Mouse (Mus musculus): ENCODE results near the gene Slc2a9.

DNA sequence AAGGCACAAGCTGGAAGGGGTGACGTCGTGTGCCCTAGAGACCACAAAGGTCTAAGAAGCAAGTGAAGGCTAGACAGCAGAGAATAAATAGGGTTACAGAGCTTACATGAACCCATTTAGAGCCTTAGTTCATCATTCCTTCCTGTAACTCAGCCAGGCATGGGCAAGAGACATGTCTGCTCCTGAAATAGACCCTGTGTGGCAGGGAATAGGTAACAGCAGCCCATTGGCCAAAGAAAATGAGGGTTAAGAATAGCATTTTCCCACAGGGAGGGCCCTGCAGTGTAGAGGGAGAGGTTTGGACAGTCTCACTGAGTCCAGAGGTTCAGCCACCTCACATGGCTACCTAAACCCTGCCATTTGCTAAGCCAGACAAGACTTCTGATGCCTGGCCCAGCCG is 38.8 kb upstream of the Slc2a9 start:
- TF ChIP-seq CTCF (IDR thresholded peaks at IDR 0.05; ENCODE audit: low read depth) (no peak), EP300 (optimal IDR thresholded peaks at IDR 0.05) (no peak)
